In the genomic region with DNA sequence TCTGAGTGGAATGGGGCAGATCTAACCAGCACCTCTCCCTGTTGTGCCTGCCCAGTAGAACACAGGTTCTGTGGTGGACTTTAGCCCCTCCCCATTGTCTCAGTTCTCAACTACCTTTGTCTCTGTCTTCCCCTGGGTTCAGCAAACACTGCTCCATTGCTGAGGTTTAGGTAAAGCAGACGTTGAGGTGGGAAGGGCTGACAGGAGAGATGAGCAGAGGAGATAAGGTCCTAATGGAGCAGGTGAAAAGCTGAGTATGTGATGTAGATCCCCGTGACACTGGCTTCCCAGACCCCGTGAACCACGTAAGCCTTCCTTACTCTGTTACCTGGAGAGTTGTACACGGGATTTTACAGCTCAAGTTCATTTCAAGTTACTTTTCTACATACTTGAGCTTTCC, we compare ENCODE assay signal across 8 mouse cellular contexts.
DNase-seq lines count a peak whose midpoint lies in the region; ATAC-seq and TF ChIP-seq lines count a peak whose summit lies in the region.

No protein-coding gene starts in this region.

- no peak for TF ChIP-seq CTCF in kidney, postnatal 0 days (IDR thresholded peaks at IDR 0.05; ENCODE audit: low read depth)

- H3K79me2 ChIP-seq in myocyte (ENCODE audit: control insufficient read depth, insufficient read depth): peaks cover 70% of the 10 kb centered on the region

- H3K4me3 ChIP-seq in kidney, postnatal 0 days (replicated peaks; ENCODE audit: low read depth, low read length): peak overlapping the region; percentile 43
- peak overlapping the region; percentile 48 for H3K4me3 ChIP-seq in embryonic facial prominence, embryonic 14.5 days (ENCODE audit: low read depth, low read length)
- peak overlapping the region; percentile 2; the same call in 1 of the 2 replicates for H3K4me3 ChIP-seq in intestine, embryonic 15.5 days (replicated peaks)
- peak overlapping the region; percentile 42 for H3K4me3 ChIP-seq in myocyte

- H3K27me3 ChIP-seq in kidney, postnatal 0 days (ENCODE audit: insufficient read depth, low read length): no peaks in the 10 kb centered on the region
- H3K27me3 ChIP-seq in embryonic facial prominence, embryonic 14.5 days (replicated peaks; ENCODE audit: control insufficient read depth, insufficient read depth, low read length): no peaks in the 10 kb centered on the region
- H3K27me3 ChIP-seq in intestine, embryonic 15.5 days (replicated peaks): no peaks in the 10 kb centered on the region
- H3K27me3 ChIP-seq in myocyte (ENCODE audit: control insufficient read depth, insufficient read depth, insufficient read length): no peaks in the 10 kb centered on the region

- 39% methylated on average over 5 of the region's 5 CpGs for WGBS in kidney, postnatal 0 days
- WGBS in embryonic facial prominence, embryonic 14.5 days: 40% methylated on average over 5 of the region's 5 CpGs
- WGBS in intestine, embryonic 15.5 days: 48% methylated on average over 5 of the region's 5 CpGs

- no peak overlapping the region for H3ac ChIP-seq in myocyte (ENCODE audit: control insufficient read depth, insufficient read length)

- DNase-seq in kidney, postnatal 0 days (ENCODE audit: low spot score): no peak
- DNase-seq in kidney, adult 9 months: no peak
- DNase-seq in embryonic facial prominence, embryonic 14.5 days (ENCODE audit: low spot score): no peak
- DNase-seq in thymus, postnatal 14 days: no peak
- DNase-seq in left cerebral cortex, adult 11 months (ENCODE audit: low spot score): no peak
- no peak for DNase-seq in ovary, postnatal 36 days (ENCODE audit: low spot score)

- peaks cover 13% of the 10 kb centered on the region; the same call in 1 of the 2 replicates for H3K36me3 ChIP-seq in kidney, postnatal 0 days (ENCODE audit: insufficient read depth, low read length)
- H3K36me3 ChIP-seq in embryonic facial prominence, embryonic 14.5 days (ENCODE audit: control insufficient read depth, insufficient read depth, low read length): peaks cover 36% of the 10 kb centered on the region
- 0 out of 2 replicates have a peak, but pooled peaks cover 3% of the 10 kb centered on the region for H3K36me3 ChIP-seq in intestine, embryonic 15.5 days
- peaks cover 13% of the 10 kb centered on the region for H3K36me3 ChIP-seq in myocyte (ENCODE audit: control insufficient read depth, insufficient read depth)

- H3K27ac ChIP-seq in kidney, postnatal 0 days: peak overlapping the region; percentile 20; the same call in 1 of the 2 replicates
- H3K27ac ChIP-seq in embryonic facial prominence, embryonic 14.5 days (replicated peaks; ENCODE audit: low read depth, low read length): peak overlapping the region; percentile 39; the same call in 1 of the 2 replicates
- no peak overlapping the region for H3K27ac ChIP-seq in intestine, embryonic 15.5 days

- peak overlapping the region; percentile 58 for H3K4me2 ChIP-seq in kidney, postnatal 0 days (ENCODE audit: low read length)
- peak overlapping the region; percentile 69 for H3K4me2 ChIP-seq in embryonic facial prominence, embryonic 14.5 days (ENCODE audit: low read depth, low read length)
- peak overlapping the region; percentile 65 for H3K4me2 ChIP-seq in intestine, embryonic 15.5 days (replicated peaks)
- H3K4me2 ChIP-seq in myocyte (ENCODE audit: low read depth): peak overlapping the region; percentile 89

- H3K9me3 ChIP-seq in kidney, postnatal 0 days (replicated peaks; ENCODE audit: low read length): no peaks in the 10 kb centered on the region
- H3K9me3 ChIP-seq in embryonic facial prominence, embryonic 14.5 days (ENCODE audit: control insufficient read depth, low read length): no peaks in the 10 kb centered on the region
- no peaks in the 10 kb centered on the region for H3K9me3 ChIP-seq in intestine, embryonic 15.5 days

- no peak for TF ChIP-seq POLR2A in myocyte (IDR thresholded peaks at IDR 0.05; ENCODE audit: insufficient read length, low read depth)

- ATAC-seq in kidney, postnatal 0 days (replicated peaks; ENCODE audit: low FRiP score, low read depth): no peak
- ATAC-seq in embryonic facial prominence, embryonic 14.5 days (ENCODE audit: low read depth): no peak
- ATAC-seq in intestine, embryonic 15.5 days: no peak

- peaks cover 19% of the 10 kb centered on the region for H3K4me1 ChIP-seq in kidney, postnatal 0 days (replicated peaks; ENCODE audit: insufficient read depth, low read length)
- H3K4me1 ChIP-seq in embryonic facial prominence, embryonic 14.5 days (ENCODE audit: control insufficient read depth, insufficient read depth, low read length): peaks cover 40% of the 10 kb centered on the region
- H3K4me1 ChIP-seq in intestine, embryonic 15.5 days (replicated peaks): peaks cover 27% of the 10 kb centered on the region

- H3K9ac ChIP-seq in kidney, postnatal 0 days (ENCODE audit: low read depth, low read length): no peak overlapping the region
- H3K9ac ChIP-seq in embryonic facial prominence, embryonic 14.5 days (ENCODE audit: low read depth, low read length): no peak overlapping the region
- H3K9ac ChIP-seq in intestine, embryonic 15.5 days: no peak overlapping the region

TF ChIP-seq in myocyte, 11 proteins besides CTCF, POLR2A, EP300 and RAD21:
- TF ChIP-seq USF1 (IDR thresholded peaks at IDR 0.05; ENCODE audit: low read depth) (no peak), E2F4 (IDR thresholded peaks at IDR 0.05; ENCODE audit: insufficient read depth) (no peak), MYOG (IDR thresholded peaks at IDR 0.05; ENCODE audit: control insufficient read depth in 1 of 3, insufficient read depth in 1 of 3, insufficient read length in 2 of 3, low read depth in 2 of 3) (no peak), TCF12 (IDR thresholded peaks at IDR 0.05; ENCODE audit: insufficient read depth, poor library complexity, severe bottlenecking) (no peak), TCF3 (IDR thresholded peaks at IDR 0.05; ENCODE audit: insufficient read length, low read depth) (no peak), MAX (IDR thresholded peaks at IDR 0.05; ENCODE audit: low read depth) (no peak), POLR2AphosphoS2 (IDR thresholded peaks at IDR 0.05; ENCODE audit: insufficient read length, low read depth) (no peak), MYOD1 (IDR thresholded peaks at IDR 0.05; ENCODE audit: control insufficient read depth in 1 of 3, insufficient read length in 2 of 3, low read depth in 2 of 3) (no peak), REST (IDR thresholded peaks at IDR 0.05; ENCODE audit: insufficient read depth, insufficient read length) (no peak), SRF (IDR thresholded peaks at IDR 0.05; ENCODE audit: control insufficient read depth, insufficient read length, low read depth) (no peak), CEBPB (IDR thresholded peaks at IDR 0.05; ENCODE audit: insufficient read depth, poor library complexity, severe bottlenecking) (no peak)
